Mouse (Mus musculus) heart, embryonic 11.5 days (tissue): ENCODE measurements at regions not wholly inside any gene's neighbourhood (a gene's known extent, or its start where the extent isn't known, plus 50 kb on each side); places are given as distances from the start of the nearest gene placed in this dataset.
A peak's percentile ranks its signal among the peaks of the same experiment; 100 is the strongest.

Experiments used
- ATAC-seq: fragments of 200-750 bp; cut with Nextera tagmentation; replicated peaks from 2 replicates; pipeline ENCODE4 v1.8.0; 2017; ENCODE audit warnings: moderate library complexity; ENCODE audit not compliant: insufficient number of reproducible peaks, low FRiP score, low TSS enrichment
- H3K27ac ChIP-seq: fragments of 300-500 bp; sonication (generic); 2 replicates; pipeline ENCODE4 v1.5.1; 2014; ENCODE audit warnings: mild to moderate bottlenecking, low read depth, low read length
- H3K27me3 ChIP-seq: fragments of 300-500 bp; sonication (generic); 2 replicates; pipeline ENCODE4 v1.6.1; 2014; ENCODE audit warnings: mild to moderate bottlenecking, low read length, mixed read lengths; ENCODE audit not compliant: control insufficient read depth, insufficient read depth
- H3K36me3 ChIP-seq: fragments of 300-500 bp; sonication (generic); 2 replicates; pipeline ENCODE4 v1.6.1; 2014; ENCODE audit warnings: mild to moderate bottlenecking, low read length, moderate library complexity, mixed read lengths; ENCODE audit not compliant: control insufficient read depth, insufficient read depth
- H3K4me1 ChIP-seq: fragments of 300-500 bp; sonication (generic); 2 replicates; pipeline ENCODE4 v1.6.1; 2014; ENCODE audit warnings: low read length; ENCODE audit not compliant: control insufficient read depth, insufficient read depth
- H3K4me2 ChIP-seq: fragments of 300-500 bp; sonication (generic); 2 replicates; pipeline ENCODE4 v1.6.1; 2014; ENCODE audit warnings: mild to moderate bottlenecking, moderate library complexity
- H3K4me3 ChIP-seq: fragments of 300-500 bp; sonication (generic); 2 replicates; pipeline ENCODE4 v1.5.1; 2014; ENCODE audit warnings: low read depth, low read length
- H3K9ac ChIP-seq: fragments of 300-500 bp; sonication (generic); 2 replicates; pipeline ENCODE4 v1.6.1; 2014; ENCODE audit warnings: mild to moderate bottlenecking, low read depth, low read length, moderate library complexity
- H3K9me3 ChIP-seq: fragments of 300-500 bp; sonication (generic); replicated peaks from 2 replicates; pipeline ENCODE4 v1.6.1; 2016; ENCODE audit warnings: low read length; ENCODE audit not compliant: control insufficient read depth
- WGBS: fragments of 180-500 bp; shearing (Covaris S2); extraction: QIAGEN DNeasy Blood & Tissue Kit; methylation state at CpG from one replicate; pipeline ENCODE4 v1.1.7; 2014; ENCODE audit not compliant: insufficient replicate concordance; 5-methylcytosine and 5-hydroxymethylcytosine counted together

- no peaks in the 10 kb centered on the region for H3K36me3 ChIP-seq
- no peak overlapping the region for H3K27ac ChIP-seq
- peaks cover 11% of the 10 kb centered on the region for H3K4me1 ChIP-seq
- no peaks in the 10 kb centered on the region for H3K27me3 ChIP-seq
- H3K9me3 ChIP-seq, result no peaks in the 10 kb centered on the region
- WGBS, result 45% methylated on average over 1 of the region's 1 CpGs
- H3K4me3 ChIP-seq, result no peak overlapping the region
- ATAC-seq, result 0 out of 2 replicates have a peak, but pooled peaks have one; percentile 35
- H3K9ac ChIP-seq, result no peak overlapping the region
- no peak overlapping the region for H3K4me2 ChIP-seq
Observed at GRCm38 (mm10) chr3:21977775-21978174, 98.7 kb upstream of the Tbl1xr1 start.

- no peak overlapping the region for H3K4me2 ChIP-seq
- no peaks in the 10 kb centered on the region for H3K36me3 ChIP-seq
- 80% methylated on average over 8 of the region's 8 CpGs for WGBS
- no peaks in the 10 kb centered on the region for H3K27me3 ChIP-seq
- no peak overlapping the region for H3K9ac ChIP-seq
- ATAC-seq, result no peak
- no peak overlapping the region for H3K27ac ChIP-seq
- H3K9me3 ChIP-seq, result no peaks in the 10 kb centered on the region
- H3K4me3 ChIP-seq, result no peak overlapping the region
- H3K4me1 ChIP-seq, result no peaks in the 10 kb centered on the region
Observed at GRCm38 (mm10) chr3:21982991-21983390, 93.5 kb upstream of the Tbl1xr1 start.

GRCm38 (mm10) chr3:21983993-21984725 is 92.3 kb upstream of the Tbl1xr1 start:
- Histone ChIP-seq H3K4me1 (no peaks in the 10 kb centered on the region), H3K4me2 (no peak overlapping the region), H3K36me3 (no peaks in the 10 kb centered on the region), H3K27ac (no peak overlapping the region), H3K4me3 (no peak overlapping the region), H3K9ac (no peak overlapping the region), H3K9me3 (no peaks in the 10 kb centered on the region), H3K27me3 (no peaks in the 10 kb centered on the region)
- ATAC-seq, result no peak
- 42% methylated on average over 2 of the region's 2 CpGs for WGBS

DNA sequence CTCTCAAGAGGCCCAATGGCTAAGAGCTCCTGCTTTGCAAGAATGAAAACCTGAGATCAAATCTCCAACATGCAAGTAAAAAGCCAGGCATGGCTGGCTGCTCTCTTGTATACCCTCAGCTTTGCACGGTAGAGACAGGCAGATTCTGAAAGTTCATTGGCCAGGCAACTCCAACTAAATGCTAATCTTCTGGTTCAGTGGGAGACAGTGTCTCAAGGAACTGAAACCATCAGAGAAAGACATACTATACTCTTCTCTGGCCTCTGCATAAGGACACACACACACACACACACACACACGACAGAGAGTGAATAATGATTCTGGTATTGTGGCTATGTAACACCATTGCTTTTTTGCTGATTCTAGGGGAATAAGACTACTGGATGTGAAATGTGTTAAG is 91.6 kb upstream of the Tbl1xr1 start:
- Histone ChIP-seq H3K4me3 (no peak overlapping the region), H3K4me1 (no peaks in the 10 kb centered on the region), H3K27ac (no peak overlapping the region), H3K9ac (no peak overlapping the region), H3K27me3 (no peaks in the 10 kb centered on the region), H3K9me3 (no peaks in the 10 kb centered on the region), H3K4me2 (no peak overlapping the region), H3K36me3 (no peaks in the 10 kb centered on the region)
- WGBS, result 84% methylated on average over 2 of the region's 2 CpGs
- no peak for ATAC-seq

GRCm38 (mm10) chr3:21986164-21986892 is 90.1 kb upstream of the Tbl1xr1 start:
- Histone ChIP-seq H3K4me2 (no peak overlapping the region), H3K27ac (no peak overlapping the region), H3K9me3 (no peaks in the 10 kb centered on the region), H3K4me1 (no peaks in the 10 kb centered on the region), H3K36me3 (no peaks in the 10 kb centered on the region), H3K4me3 (no peak overlapping the region), H3K9ac (no peak overlapping the region), H3K27me3 (no peaks in the 10 kb centered on the region)
- no peak for ATAC-seq
- WGBS, result 62% methylated on average over 5 of the region's 5 CpGs

DNA sequence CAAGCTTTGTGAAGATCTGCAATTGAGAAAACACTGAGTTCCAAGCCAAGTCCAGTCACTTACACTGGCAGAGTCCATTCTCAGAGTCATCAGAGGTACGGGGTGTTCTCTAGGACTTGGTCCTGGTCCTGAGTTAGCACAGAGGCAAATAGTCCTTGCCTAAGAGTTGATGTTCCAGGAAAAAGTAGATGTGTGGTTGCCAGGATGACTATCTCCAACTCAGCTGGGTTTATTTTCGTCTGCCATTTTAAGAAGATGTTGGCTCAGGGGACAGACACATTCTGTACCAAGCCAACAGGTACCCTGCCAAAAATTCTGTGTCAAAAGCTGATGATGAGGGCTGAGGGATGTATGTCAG is 89.6 kb upstream of the Tbl1xr1 start:
- Histone ChIP-seq H3K36me3 (no peaks in the 10 kb centered on the region), H3K27me3 (no peaks in the 10 kb centered on the region), H3K4me3 (no peak overlapping the region), H3K9ac (no peak overlapping the region), H3K4me2 (no peak overlapping the region), H3K27ac (no peak overlapping the region), H3K4me1 (no peaks in the 10 kb centered on the region), H3K9me3 (no peaks in the 10 kb centered on the region)
- no peak for ATAC-seq
- 77% methylated on average over 2 of the region's 2 CpGs for WGBS

DNA sequence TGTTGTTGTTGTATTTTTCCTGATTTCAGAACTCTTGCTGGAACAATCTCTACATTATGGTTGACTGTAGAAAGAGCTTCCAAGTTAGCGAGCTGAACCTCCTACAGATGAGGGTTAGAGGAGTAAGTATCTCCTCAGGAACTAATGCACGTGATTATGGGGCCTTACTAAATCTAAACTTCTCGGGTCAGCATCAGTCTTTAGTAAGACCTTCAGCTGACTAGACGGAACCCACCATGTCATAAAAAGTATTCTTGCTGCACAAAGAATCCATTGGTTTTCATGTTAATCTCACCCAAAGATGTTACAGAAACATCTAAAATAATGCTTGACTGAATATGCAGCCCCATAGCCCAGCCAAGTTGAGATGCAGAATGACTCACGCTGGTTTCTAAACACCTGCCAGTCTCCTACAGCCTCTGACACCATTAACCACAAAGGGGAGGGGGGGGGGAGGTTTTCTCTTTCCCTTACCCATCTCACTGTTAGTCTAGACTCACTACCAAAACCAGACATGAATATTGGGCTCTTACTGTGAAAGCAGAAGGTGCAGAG is 88.9 kb upstream of the Tbl1xr1 start:
- Histone ChIP-seq H3K4me2 (no peak overlapping the region), H3K4me3 (no peak overlapping the region), H3K36me3 (no peaks in the 10 kb centered on the region), H3K9ac (no peak overlapping the region), H3K27me3 (no peaks in the 10 kb centered on the region), H3K9me3 (no peaks in the 10 kb centered on the region), H3K27ac (no peak overlapping the region), H3K4me1 (no peaks in the 10 kb centered on the region)
- no peak for ATAC-seq
- 81% methylated on average over 5 of the region's 5 CpGs for WGBS

DNA sequence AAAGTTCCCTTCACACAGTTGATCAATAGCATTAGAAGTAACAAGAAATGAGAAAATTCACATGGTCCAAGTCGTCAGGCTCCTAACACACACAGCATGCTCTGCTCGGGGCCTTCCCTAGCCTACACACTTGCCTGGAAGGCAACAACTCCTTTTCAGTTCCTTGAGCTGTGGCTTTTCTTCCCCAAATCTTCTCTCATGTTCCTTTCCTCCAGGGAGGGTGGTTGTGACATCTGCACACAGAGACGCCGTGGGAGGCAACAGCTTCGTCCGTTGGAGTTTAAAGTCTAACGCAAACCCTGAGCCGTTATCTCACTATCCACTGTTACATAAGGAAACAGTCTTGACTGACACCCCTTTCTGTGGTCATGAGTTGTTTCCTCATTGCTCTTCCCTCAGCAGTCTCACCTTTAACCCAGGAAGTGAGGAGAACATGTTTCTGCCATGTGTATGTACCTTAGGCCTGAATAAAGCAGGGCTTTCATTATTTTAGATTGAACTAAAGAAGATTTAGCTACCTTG is 88.4 kb upstream of the Tbl1xr1 start:
- Histone ChIP-seq H3K27me3 (no peaks in the 10 kb centered on the region), H3K4me2 (no peak overlapping the region), H3K9ac (no peak overlapping the region), H3K27ac (no peak overlapping the region), H3K36me3 (no peaks in the 10 kb centered on the region), H3K4me3 (no peak overlapping the region), H3K9me3 (no peaks in the 10 kb centered on the region), H3K4me1 (no peaks in the 10 kb centered on the region)
- 64% methylated on average over 8 of the region's 8 CpGs for WGBS
- ATAC-seq, result no peak
